Mouse (Mus musculus): ENCODE data around the gene Sbf2.

Sbf2 gene

DNA sequence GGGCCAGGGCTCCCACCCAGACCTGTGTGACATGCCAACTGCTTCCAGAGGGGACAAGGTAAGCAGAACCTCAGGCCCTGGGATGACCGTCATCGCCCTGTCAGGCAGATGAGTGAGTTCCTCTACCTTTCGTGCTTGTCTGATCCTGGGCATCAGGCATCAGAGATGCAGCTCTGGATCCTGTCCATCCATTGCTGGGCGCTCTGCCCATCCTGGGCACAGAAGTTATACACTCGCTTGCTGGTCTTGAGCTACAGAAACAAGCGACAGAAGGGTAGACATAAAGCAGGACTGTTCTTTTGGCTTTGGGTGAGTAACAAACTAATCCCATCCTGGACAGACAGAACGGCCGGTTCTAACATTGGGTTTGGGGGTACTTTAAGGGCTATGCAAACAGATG, 305.5 kb downstream of the Sbf2 start:
- no peak for DNase-seq (ENCODE audit: low spot score in 2 of 2)

DNA sequence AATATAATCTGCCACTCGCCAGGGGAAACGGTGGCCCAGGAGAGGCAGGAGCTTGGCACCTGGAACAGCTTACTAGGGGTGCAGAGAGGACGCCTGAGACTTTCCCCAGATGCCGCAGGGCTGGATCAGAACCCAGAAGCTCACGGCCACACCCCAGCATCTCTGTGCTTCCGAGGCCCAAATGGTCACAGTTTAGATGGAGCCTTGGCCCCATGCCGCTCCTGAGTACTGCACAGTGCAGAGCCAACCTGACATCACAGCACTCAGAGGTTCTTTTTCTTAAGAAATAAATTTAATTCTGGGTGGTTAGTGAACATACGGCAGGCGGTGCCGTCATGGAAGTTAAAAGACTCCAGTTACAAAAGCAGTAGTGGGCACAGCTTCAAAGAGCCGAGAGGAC, 307.0 kb downstream of the Sbf2 start:
- no peak for DNase-seq (ENCODE audit: low spot score in 2 of 2)

DNA sequence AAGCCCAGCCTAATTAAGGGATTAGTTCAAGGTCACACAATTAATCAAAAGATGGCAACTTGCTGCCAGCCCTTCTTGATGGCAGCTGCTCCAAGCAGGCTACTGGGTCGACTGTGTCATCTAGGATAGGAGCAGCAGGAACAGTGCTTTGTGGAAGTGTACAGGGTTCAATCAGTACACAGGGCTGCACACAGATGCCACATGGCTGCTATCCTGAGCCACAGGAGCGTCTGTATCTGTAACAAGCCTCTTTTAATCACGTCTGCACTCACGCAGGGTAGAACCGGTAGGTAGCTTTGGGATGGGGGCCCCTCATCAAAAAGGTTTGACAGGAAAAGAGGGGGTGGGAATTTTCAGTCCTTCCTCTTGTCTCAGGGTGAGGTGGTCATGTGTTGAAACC, 308.4 kb downstream of the Sbf2 start:
- no peak for DNase-seq (ENCODE audit: low spot score in 2 of 2)

DNA sequence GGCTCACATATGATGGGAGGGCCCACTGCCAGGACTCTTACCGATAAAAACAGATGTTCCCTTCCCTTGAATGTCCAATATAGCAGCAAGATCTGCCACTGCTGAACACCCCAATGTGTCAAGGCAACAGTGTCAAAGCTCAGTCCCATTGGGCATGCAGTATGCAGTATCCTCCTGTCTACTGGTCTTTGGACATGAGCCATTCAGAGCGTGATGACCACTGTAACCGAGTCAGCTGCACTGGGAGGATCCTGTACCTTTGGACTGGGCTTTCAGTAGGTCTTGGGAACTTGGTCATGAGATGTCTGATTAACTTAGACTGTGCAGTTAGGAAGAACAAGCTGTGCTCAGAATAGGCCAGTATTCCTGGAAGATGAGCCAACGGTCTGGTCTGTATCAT, 309.2 kb downstream of the Sbf2 start:
- DNase-seq (ENCODE audit: low spot score in 2 of 2): no peak

DNA sequence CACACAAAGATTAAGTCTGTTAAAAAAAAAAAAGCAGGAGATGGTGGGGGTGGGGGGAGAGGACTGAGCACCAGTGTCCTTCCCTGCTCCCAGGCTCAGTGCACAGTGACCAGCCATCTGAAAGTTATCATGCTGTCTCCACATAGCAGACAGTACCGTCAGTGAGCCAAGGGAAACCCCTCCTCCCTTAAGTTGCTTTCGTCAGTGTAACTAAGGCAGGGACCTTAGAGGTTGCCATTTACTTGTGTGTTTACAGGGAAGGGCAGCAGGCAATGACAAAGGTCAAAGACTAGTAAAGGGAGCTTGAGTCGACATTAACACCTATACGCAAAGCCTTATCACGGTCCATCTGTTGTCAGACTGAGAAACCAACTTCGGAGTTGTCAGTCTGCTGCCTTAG, 311.8 kb downstream of the Sbf2 start:
- DNase-seq (ENCODE audit: low spot score in 2 of 2): no peak

DNA sequence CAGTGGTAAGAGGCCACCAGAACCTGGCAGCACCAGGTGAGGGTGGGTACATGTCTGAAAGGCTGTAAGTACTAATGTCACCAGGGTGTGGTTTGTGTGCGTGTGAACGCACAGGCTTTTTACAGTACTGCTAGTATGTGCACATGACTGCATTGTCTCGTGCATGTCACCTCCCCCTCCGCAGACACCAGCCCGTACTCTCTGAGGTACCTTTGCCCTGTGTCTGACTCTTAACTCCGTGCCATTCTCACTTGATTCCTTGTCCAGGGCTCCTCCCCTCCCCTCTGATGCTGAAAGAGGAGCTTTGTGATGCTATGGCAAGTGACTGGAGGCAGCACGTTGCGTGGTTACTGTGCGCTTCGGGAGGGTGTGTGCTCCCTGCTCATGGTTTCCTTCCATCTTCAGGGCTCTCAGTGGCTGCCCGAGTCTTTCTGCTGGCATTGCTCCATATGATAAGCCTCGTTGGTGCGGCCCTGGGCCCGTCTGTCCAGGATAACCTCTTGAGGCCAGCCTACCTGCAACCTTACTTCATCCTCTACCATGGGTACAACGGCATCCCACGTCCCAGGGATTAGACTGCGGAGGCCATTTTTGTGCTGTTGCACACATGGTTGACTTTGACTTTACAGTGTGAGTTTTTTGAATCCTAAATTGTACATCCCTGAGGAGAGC, 315.8 kb downstream of the Sbf2 start:
- DNase-seq (ENCODE audit: low spot score in 2 of 2): no peak

DNA sequence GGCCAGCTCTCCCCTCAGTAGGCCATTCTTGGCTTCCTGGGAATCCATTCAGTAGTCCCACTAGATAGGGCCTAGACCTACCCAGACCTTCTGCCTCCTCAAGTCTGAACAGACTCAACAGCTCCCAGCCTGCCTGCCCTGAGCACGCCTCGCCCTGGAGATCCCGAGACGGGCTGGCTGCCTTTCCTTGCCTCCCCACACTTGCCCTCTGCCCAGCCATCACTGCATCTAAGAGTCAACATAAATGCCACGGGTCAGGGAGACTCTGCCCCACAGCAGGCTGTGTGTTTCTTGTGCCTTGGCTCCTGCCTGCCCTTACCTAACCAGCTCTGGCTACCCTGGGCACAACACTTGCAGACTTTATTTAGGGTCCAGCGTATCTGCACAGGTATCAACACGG, 316.6 kb downstream of the Sbf2 start:
- DNase-seq (ENCODE audit: low spot score in 2 of 2): no peak

DNA sequence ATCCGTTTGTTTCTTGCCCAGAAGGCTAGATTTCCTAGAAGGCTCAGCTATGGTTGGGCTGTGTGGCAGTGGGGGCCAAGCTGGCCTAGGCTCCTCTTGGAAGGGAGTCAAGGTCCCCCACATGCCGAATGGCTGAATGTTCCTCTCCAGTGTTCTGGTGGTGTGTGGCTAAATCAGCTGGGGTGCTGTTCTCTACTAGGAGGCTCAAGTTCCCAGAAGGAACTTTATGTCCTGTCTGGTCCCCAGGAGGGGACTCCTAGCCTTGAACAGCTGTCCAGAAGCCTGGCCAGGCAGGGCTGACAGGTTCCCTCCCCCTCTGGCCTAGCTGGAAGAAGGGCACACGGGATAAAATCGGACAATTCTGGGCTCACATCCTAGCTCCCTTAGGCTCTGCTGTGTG, 317.1 kb downstream of the Sbf2 start:
- DNase-seq (ENCODE audit: low spot score in 2 of 2): no peak

DNA sequence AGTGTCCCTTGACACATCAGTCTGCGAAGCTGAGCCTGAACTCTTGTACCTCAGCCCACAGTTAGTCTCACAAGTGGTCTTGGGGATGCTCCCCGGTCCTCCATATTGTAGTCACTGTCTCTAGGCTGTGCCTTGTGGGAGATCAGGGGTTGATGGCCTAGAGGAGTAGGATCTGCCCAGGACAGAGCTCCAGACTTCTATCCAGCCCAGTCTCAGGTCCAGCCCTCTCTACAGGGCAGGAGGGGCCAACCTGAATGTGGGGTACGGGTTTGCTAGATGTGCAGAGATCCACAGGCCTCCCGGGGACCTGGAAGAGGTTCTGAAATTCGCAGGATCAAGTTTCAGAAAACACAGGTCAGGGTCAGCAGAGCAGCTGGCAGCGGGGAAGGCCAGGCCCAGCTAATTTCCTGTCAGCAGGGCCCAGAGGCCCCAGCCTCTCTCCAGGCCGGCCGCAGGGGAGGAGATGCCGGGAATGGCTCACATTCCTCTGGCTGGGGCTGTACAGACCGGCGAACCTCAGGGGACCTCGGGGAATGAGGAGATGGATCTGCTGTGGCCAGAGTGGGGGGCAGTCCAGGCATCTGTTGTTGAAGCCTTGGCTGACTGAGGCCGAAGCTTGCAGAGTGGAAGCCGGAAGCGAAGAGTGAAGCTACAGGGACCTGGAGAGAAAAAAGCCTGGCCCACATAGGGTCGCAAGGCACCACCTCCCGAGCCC, 317.7 kb downstream of the Sbf2 start:
- no peak for DNase-seq (ENCODE audit: low spot score in 2 of 2)

DNA sequence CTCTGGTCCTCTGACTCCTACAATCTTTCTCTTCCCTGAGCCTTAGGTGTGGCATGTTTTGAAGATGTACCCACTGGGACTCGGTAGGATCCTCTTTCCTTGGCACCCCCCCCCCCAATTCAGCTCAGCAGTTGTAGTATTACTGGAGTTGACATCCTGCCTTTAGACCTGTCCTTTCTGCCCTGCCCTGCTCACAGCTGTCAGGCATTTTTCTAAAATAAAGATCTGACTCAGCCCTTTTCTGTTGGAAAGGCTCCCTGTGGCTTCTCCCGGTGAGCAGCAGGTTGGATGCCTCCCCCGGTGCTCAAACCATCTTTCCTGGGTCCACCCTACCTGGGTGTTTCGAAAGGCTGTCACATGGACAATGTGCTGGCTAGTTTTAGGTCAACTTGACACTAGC, 325.1 kb downstream of the Sbf2 start:
- no peak for DNase-seq (ENCODE audit: low spot score in 2 of 2)

DNA sequence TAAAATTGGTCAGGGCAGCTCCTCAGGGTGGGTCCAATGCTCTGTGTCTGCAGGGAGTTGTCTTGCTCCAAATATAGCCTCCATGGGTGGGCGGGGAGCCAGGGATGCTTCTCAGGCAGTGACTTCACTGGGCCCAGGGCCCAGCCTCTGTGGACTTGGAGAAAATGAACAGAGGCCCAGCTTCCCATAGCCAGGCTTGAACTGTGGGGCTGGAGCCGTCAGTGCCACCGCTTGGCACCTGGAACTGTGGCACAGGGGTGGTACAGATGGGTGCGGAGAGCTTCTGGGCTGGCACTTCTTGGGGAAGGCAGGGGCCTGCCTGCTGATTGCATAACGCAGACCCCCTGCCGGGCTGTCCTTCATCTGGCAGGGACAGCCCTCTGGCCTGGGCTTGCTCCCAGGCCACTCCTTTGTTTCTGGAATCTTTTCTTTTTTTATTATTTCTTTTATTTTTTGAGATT, 326.0 kb downstream of the Sbf2 start:
- DNase-seq (ENCODE audit: low spot score in 2 of 2): peak; percentile 36 to 64

DNA sequence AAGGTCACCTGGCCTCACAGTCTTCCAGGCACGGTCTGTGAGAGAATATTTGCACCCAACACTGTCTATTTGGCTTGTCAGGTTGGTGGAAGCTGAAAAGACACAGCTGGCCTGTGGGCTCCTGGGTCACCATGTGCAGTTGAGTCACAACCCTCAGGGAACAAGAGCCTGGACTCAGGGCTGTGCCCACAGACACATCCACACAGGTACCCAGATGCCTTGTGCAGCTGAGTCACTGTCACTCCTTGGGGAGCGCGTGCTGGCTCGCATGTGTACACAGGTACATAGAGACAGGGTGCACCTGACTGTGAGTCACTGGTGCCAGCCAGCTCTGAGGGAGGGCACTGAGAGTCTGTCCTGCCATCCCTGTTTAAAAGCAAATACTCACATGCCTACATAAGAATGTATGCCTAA, 326.5 kb downstream of the Sbf2 start:
- no peak for DNase-seq (ENCODE audit: low spot score in 2 of 2)

DNA sequence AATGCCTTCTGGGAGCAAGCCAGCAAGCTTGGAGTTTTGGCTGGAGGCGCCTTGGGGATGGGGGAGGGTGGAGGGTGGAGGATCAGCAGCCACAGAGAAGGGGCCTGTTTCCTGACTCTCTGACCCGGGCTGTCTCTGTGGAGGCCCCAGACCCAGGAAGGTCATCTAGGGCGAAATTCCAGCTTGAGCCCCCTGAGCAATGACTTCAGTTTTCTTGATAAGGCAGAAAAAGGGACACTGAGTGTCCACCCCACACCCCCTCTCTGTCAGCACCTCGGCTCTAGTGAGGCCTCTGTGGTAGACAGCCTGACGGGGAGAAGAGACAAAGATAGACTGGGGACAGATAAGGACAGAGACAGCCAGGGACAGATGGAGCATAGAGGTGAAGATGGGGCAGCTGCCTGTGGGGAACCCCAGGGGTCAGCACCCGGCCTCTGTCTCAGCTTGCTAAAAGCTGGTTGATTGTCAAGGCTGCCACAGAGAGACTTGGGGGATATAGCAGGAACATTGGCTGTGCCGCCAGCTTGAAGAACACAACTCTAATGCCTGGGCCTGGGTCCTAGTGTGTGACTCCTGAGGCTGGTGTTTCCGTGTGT, 327.1 kb downstream of the Sbf2 start:
- no peak for DNase-seq (ENCODE audit: low spot score in 2 of 2)

DNA sequence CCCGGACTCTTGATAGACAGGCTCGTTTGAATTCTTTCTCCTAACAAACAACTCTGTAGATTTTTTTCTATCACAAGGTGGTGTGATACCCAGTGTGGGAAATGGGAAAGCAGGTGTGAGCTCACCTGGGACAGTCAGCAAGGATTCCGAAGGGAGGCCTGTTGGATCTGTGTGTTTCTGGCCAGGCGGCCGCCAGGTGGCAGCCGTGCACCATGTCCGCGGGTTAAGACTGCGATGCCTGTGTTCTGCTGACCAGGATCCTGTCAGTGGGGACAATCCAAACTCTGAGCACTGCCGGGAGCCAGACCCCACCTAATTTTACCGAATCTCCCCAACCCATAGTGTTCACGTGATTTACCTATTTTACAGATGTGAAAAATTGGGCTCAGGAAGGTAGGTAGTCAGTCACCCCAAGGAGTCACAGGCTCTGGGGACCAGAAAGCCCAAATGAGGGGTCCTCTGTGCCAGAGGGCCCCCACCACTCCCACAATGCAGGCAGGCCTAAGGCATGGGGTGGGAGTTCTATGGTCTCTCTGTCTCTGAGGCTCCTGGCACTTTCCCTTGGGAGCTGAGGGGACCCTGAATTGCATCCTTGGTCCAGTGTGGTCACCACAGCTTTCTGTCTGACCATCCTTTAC, 327.8 kb downstream of the Sbf2 start:
- peak; percentile 72 to 85 for DNase-seq (ENCODE audit: low spot score in 2 of 2)

DNA sequence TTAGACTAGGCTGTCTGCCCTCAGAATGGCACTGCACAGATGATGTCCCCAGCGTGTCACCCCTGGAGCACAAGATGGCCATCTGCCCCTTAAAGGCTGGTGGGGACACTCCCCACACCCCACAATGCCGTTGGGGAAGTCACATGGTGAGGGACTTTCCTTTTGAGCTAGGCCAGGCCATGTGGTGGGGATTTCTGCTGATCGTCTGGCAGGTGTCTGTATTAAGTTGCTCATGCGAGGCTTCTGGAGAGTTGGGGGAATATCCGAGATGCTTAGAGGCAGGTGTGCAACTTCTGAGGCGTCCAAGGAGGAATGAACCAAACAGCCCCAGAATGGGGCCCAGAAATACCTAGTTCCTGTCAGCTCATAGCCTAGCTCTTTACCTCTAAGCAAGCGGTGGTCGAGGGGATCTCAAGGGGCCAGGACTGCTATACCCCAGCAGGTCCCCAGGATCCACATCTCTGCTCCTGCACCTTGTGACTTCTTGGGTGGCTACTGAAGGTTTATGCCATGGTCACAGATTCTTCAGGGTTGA, 328.5 kb downstream of the Sbf2 start:
- DNase-seq (ENCODE audit: low spot score in 2 of 2): no peak

DNA sequence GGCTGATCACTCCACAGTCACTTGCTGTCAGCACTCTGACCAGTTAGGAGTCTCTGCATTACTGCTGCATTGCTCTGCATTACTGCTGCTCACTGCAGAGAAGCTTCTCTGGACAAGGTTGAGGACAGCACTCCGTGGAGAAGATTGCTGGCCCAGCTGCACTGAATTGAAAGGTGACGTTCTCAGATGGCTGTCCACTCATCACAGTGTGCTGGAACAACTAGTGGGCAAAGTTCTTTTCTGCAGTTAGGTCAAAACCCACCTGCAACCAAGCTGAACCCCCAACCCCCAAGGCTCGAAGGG, 328.9 kb downstream of the Sbf2 start:
- no peak for DNase-seq (ENCODE audit: low spot score in 2 of 2)

DNA sequence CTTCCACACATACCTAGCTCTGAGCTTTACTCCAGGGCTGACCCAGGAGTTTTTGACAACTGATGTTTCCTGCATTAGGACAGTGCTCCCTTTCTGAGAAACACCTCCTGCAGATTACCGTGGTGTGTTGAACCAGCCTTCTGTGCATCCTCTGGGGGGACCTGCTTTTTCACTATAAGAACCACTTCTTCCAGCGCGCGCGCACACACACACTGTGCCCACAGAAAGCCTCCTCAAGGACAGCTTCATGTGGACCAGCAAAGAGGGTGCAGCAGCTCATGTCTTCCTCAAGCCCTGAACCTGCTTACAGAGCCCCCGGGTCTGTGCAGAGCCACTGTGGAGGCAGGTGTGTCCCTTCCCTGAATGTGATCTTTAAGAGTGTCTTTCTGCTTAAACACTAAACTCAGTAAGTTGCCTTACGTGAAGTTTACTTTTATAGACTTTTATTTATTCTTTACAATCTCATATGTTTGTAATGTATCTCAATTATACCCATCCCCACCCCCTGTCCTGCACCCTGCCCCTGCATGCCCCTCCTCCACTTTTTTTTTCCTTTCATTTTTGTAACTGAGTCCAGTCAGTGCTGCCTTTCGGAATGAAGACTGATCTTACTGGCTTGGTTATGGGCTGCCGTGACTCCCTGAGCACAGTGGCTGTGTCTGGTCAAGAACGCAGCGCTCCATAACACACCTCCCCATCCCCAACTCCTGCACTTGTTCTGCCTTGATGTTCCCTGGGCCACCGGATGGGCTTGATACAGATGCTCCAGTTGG, 329.5 kb downstream of the Sbf2 start:
- no peak for DNase-seq (ENCODE audit: low spot score in 2 of 2)

DNA sequence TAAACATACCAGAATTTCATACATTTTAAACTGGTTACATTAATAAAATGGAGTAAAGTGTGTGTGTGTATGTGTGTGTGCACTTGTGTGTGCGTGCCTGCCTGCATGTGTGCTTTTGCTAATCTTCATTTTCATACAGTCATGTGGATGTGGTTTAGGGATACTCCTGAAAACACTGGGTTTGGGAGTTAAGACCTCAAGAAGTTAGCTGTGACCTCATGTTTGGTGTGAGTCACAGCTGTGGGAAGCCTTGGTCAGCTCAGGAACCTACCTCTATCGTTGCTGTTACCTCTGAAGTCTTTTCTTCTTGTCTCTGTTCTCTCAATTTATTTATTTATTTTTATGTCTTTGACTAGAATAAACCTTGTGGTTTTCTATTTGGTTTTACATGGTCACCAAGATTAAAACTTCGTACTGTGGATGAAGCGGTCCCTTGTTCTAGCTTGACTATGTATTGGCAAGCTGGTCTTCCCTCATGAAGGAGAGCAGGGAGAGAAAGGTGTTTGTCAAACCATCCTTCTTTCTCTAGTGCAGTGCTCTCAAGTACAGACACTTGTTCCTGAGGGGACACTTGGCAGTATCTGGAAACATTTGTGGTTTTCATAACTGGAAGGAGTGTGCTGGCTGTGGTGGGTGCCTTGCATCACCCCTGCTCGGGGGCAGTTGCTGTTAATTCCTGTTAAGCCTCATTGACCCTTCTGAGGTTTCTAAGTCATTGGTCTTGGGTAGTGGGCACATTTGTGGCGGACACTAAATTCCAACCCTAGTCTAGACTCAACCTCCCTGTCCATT, 331.0 kb downstream of the Sbf2 start:
- DNase-seq (ENCODE audit: low spot score in 2 of 2): no peak

DNA sequence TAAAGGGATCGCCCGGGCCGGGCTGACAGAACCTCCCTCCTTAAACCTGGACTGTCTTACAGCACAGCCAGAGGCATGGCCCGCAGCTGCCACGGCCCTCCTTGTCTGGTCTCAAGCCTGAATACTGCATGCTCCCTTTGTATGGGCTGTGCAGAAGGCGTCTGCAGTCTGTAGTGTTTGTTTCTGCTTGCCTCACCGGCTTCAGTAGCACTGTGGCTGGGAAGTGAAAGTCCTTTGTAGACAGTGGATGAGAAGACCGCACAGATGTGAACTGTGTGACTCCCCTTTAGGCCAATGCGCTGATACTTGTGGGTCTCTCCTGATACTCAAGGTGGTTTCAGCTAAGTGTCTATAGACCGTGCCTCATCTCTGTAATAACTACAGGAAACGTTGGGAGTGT, 331.9 kb downstream of the Sbf2 start:
- no peak for DNase-seq (ENCODE audit: low spot score in 2 of 2)

DNA sequence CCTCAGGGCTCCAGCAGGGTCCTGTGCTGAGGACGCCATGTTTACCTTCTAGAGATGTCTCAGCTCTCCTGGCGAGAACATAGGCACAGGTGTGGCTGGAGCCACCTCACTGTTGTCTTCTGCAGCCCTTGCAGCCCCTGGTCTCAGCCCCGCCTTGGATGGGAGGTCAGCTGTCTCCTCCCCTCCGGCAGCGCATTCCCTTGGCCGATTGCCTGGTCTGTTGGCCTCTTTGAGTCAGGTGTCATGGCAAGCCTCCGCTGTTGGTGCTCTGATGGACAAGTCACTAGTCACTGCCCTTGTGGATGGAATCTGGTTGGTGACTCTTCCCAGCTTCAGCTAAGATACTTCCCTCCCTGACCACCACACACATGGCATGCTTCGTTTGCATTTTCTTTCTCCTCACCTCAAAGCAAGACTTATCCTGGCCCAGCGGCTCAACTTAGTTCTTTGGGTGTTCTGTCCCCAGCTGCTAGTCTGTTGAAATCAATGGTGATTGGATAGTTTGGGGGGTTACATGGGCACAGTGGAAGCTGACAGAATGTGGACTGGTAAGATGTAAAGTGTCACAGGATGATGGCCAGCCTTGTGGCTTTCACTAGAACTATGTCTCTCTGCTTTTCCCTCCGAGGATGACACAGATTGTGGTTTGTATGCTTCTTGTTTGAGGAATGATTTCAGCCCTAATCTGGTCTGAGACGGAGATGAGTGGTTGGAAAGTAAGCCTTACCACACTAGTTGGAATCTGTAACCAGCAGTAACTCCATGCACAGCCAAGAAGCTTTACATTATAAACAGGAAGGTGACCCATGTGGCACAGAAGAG, 333.1 kb downstream of the Sbf2 start:
- DNase-seq (ENCODE audit: low spot score in 2 of 2): no peak
